Mouse (Mus musculus) granulocyte monocyte progenitor cell, adult 5-6 weeks (primary cell): ENCODE results near the gene Ap1s3. TPM values are rescaled to one million over a fixed set of nuclear protein-coding genes. Genes with fewer than 3 reads are reported as not detected.
"Not testable (repeated sequence)": the region's sequence is repeated elsewhere in the genome, so short reads cannot be mapped to it uniquely, and the experiment has no call there.

Experiments
- ATAC-seq: replicated peaks from 2 replicates; pipeline ENCODE4 v1.8.0; 2016; ENCODE audit warnings: mild to moderate bottlenecking, moderate TSS enrichment, inconsistent platforms; ENCODE audit not compliant: poor library complexity, severe bottlenecking
- total RNA-seq, 2 experiments: library from RNA; stranded (forward) in 1 of 2; stranded (reverse) in 1 of 2; fragments of 200-712, 200-1000 nt in 1 of 2; fragments of >200 nt in 1 of 2; fragmentation: Nextera tagmentation in 1 of 2; gene quantifications; 2 replicates each; pipeline ENCODE4 v1.2.3; 2014 to 2017

Gene Ap1s3
- total RNA-seq, 2 experiments from 2014 or later = 2.3 to 11.3 TPM

GRCm38 (mm10) chr1:79671196-79671542, 603 bp downstream of the Ap1s3 start:
- ATAC-seq = peak; percentile 76

- peak; percentile 21 for ATAC-seq
These were observed 2.3 kb downstream of the Ap1s3 start for GRCm38 (mm10) chr1:79669419-79669974.

- no peak for ATAC-seq
These were observed 6.9 kb downstream of the Ap1s3 start for GRCm38 (mm10) chr1:79664911-79665310.

- ATAC-seq = no peak
These were observed 12.2 kb downstream of the Ap1s3 start for GRCm38 (mm10) chr1:79659598-79659997.

- ATAC-seq = no peak
These were observed 14.4 kb downstream of the Ap1s3 start for GRCm38 (mm10) chr1:79657411-79657810.

DNA sequence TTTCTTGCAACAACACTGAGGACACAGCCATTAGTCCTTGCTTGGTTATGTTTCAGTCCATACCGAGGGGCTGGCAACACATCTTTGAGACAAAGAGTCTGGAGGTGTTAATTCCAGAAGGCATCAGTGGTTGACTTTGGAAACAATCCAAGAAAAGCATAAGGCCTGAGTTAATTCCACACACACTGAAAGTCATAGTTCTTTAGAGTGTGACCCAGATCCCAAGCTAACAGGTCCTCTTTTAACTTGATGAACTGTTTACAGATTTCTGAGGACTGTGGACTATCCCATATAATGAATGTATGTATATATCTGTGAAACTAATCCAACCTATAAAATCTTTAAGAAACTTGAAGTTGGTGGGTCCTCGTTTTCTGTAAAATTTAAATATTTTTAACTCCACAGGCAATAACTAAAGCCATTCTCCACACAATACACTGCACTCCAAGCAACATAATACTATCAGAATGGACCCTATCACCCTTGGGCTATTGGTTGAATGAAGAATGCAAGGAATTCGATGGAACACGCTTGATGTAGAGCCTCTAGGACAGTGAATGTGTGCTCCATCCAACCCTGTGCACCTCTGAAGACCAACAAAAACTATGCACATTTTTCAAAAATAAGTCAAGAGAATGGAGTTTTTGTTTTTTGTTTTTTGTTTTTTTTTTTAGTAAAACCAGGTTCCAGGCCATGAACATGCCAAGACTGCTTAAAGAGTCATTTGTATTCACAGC, 15.8 kb downstream of the Ap1s3 start:
- ATAC-seq = no peak

GRCm38 (mm10) chr1:79654948-79655347, 16.8 kb downstream of the Ap1s3 start:
- ATAC-seq = no peak

DNA sequence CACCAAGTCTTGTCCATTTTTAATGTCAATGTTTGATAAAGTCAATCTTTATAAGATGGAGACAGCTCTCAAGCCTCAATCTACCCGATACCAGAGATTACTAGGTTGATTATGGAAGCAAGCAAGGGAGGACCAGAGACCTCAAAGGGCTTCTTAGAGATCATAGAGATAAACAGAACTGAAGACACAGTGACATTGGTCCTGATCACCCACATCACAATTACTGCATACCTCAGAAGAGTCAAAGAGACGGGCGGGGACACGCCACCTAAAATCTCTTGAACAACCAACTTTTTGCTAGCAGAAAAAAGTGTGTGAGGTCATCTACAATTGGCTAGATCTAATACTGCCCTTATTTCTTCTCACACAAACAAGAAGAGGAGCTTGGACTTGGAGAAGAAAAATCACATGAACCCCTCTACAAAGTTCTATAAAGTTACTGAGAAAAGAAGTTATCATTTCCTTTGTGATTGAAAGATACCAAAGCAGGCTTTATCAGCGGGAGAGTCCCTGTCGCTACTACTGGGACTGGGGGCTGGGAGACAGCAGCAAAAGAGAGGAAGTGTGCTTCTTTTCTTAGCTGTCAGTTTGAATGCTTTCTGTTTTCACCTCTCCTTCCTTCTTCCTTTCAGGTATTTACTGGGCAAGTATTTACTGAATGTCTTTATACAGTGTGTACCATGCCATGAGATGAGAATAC, 28.2 kb downstream of the Ap1s3 start:
- ATAC-seq = peak; percentile 27

DNA sequence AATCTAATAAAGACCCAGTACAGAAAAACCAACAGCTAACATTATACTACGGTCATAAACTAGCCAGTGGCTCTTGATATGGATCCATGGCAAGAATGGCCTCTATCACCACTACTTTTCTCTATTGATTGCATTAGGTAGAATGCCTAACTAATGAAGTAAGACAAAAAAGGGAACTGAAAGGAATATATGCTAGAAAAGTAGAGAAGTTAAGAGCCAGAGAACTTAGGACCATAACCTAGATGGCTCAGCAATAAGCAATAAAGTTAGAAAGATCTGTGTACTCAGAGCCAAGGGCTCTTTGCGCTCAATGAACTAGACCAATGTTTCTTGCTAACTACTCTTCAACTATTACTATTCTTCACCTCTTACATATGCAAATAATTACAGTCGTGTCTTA, 29.1 kb downstream of the Ap1s3 start:
- ATAC-seq = peak; percentile 62

GRCm38 (mm10) chr1:79641355-79641754, 30.4 kb downstream of the Ap1s3 start:
- no peak for ATAC-seq

DNA sequence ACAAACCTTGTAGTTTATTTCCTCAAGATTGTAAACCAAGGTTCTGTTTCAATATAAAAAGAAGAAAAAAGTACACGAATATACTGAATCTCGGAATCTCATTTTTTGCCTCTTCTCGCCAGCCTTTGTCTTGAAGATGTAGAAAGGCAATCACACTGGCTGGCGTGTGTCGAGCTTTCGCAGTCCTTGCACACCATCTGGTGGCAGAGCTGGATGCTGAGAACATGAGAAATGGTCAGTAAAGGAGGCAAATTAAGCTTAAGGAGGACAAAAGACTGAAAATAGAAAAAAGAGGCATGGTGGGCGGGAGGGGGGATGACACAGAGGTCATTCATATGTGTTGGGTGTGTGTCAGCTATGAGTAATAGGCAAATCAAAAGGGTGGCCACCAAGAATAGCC, 31.6 kb downstream of the Ap1s3 start:
- ATAC-seq = no peak

DNA sequence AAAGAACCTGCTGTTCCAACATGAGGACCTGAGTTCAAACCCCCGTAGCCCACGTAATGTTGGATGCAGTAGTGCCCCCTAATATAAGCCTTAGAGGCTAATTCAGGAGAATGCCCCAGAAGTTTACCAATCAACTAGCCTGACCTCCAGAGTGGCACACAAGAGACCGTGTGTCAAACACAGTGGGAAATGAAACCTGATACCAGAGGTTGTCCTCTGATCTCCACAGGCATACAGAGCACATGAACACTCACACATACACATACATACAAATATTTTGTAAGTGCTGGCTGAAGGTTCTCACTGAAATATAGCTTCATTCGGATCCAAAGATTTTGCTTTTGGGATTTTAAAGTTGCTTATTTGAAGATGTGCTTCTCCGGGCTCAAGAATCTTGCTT, 32.1 kb downstream of the Ap1s3 start:
- no peak for ATAC-seq

DNA sequence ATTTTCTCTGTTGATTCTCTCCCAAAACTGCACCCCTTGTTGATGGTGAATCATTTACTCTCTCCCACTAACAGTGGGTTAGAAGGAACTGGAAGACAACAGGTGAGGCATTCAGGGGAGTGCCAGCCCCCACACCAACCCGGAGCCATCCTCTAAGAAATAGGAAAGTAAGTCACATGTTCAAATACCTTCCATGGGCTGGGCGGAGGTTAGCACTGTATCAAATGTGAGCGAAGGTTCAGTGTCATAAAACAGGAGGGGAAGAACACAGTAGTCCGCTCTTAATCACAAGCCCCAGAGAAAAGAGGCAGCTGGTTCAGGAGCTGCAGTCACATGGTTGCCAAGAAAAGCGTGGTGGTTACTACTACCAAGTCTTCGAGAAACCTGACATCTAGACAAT, 32.7 kb downstream of the Ap1s3 start:
- ATAC-seq = no peak

DNA sequence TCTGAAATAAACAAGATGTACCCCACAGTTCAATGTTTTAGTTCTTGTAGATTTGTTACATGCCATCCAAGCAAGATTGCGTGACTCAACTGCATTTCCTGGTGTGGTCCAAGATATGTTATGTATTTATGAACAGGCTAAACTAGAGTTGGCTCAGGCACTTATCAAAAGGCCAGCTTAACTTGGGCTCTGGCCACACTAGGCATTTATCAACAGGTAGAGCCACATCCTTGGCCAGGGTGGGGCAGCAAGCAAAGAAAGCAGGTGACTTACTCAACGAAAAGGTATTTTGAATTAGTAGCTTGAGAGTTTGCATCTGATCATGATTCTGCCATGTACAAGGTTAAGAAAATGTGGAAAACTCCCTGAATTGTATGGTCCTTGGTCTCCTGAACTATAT, 34.0 kb downstream of the Ap1s3 start:
- no peak for ATAC-seq

DNA sequence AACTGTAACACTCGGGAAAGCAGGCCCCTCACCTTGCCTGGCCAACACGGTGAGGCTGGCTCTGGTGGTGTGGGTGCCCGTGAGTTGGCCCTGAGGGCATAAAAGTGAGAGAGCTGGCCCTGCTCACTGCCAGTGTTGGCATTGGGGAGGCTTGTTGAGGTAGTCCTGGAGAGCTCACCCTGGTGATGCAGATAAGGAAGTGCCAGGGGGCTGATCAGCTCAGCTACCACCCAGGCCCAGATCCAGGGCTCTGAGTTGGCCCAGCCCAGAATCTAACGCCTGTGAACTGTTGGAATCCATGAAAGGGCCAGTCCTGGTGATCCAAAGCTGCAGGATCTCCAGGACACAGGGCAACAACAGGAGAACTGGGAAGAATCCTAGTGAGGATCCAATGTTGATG, 40.3 kb downstream of the Ap1s3 start:
- peak; percentile 14; the same call in 1 of the 2 replicates for ATAC-seq

GRCm38 (mm10) chr1:79629726-79630125, 42.0 kb downstream of the Ap1s3 start:
- peak; percentile 9; the same call in 1 of the 2 replicates for ATAC-seq

DNA sequence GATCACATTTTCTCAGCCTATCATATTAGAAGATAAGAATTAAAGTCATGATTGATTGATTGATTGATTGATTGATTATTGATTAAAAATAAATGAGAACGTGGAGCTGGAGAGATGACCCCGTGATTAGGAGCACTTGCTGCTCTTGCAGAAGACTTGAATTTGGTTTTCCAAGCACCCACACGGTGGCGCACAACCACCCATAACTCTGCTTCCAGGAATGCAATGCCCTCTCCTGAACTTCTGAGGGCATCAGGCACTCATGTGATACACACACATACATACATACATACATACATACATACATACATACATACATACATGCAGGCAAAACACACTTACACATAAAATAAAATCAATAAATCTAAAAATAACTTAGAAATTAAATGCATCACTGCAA, 45.6 kb downstream of the Ap1s3 start:
- no peak for ATAC-seq

DNA sequence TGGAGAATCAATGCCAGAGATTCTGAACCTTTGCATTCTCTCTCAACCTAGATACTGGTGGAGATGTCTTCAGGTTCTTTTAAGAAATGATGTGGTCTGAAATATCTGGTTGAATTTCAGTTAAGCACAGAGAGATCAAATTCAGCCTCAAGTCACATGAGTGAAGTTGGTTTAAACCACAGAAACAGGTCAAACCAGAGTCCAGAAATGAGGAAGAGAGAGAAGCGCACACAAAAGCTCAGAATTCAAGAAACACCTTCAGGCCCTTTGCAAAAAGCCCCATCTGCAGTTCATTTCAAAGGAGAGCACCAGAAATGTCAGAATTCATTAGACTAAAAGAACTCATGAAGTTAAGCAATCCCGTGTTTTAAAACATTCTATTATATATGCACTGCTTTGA, 52.3 kb downstream of the Ap1s3 start:
- peak; percentile 42; the same call in 1 of the 2 replicates for ATAC-seq

GRCm38 (mm10) chr1:79616492-79616891, 55.3 kb downstream of the Ap1s3 start:
- ATAC-seq = no peak

DNA sequence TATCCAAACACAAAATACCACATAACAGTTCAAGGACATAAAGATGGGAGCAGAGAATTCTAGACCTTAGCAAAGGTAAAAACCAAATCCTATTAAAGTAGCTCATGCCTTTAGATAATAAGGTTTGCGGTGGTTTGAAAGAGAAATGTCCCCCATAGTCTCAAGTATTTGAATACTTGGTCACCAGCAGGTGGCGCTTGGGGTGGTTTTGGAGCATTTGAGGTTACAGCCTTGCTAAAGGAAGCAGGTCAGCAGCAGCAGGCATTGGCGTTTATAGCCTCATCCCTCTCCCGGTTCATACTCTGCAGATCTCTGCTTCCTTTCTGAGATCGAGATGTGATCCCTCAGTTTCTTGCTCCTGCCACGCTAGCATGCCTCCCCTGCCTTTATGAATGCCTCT, 57.3 kb downstream of the Ap1s3 start:
- no peak for ATAC-seq

- not testable (repeated sequence) for ATAC-seq
These were observed 60.5 kb downstream of the Ap1s3 start for GRCm38 (mm10) chr1:79611271-79611670.

GRCm38 (mm10) chr1:79608856-79609255, 62.9 kb downstream of the Ap1s3 start:
- ATAC-seq = not testable (repeated sequence)
